9 mouse cellular contexts compared by ENCODE assay signal in genomic region chr3:9610426-9610825, GRCm38 (mm10). TPM values are rescaled to one million over a fixed set of nuclear protein-coding genes. Genes with fewer than 3 reads are reported as not detected.
A peak's percentile ranks its signal among the peaks of the same experiment; 100 is the strongest.
DNase-seq lines count a peak whose midpoint lies in the region; ATAC-seq and TF ChIP-seq lines count a peak whose summit lies in the region.
"Had no signal": no experiment of that assay in that cellular context is flagged by ENCODE, and none has a peak within 500 bp of the region (broad histone marks: within the 10 kb centered on the region; RNA-seq: fewer than 3 reads in every experiment).

No protein-coding gene starts in this region.

- TF ChIP-seq CTCF in heart, adult 2 months (IDR thresholded peaks at IDR 0.05): no peak
- TF ChIP-seq CTCF in E14TG2a.4 (conservative IDR thresholded peaks at IDR 0.05; ENCODE audit: low read length): no peak
- no peak for TF ChIP-seq CTCF in forebrain, postnatal 0 days (IDR thresholded peaks at IDR 0.05; ENCODE audit: low read depth)
- TF ChIP-seq CTCF in liver, postnatal 0 days (IDR thresholded peaks at IDR 0.05; ENCODE audit: low read depth): no peak

- intact Hi-C loops in heart, adult 2 months (cut with DNase I): loop anchor here (5.0 kb wide), 3 partner anchors 92 to 208 kb away; no protein-coding TSS in a partner anchor

- peak; percentile 3; the same call in 1 of the 2 replicates for ATAC-seq in forebrain, postnatal 0 days
- no peak for ATAC-seq in liver, postnatal 0 days

- no peak overlapping the region for H3K9ac ChIP-seq in heart, adult 2 months (ENCODE audit: low read depth, low read length)
- no peak overlapping the region for H3K9ac ChIP-seq in forebrain, postnatal 0 days
- H3K9ac ChIP-seq in liver, postnatal 0 days (replicated peaks): no peak overlapping the region

- no peaks in the 10 kb centered on the region for H3K36me3 ChIP-seq in heart, adult 2 months (ENCODE audit: control insufficient read depth, insufficient read depth, low read length)
- peaks cover 10% of the 10 kb centered on the region for H3K36me3 ChIP-seq in E14TG2a.4 (ENCODE audit: insufficient read depth, low read length)
- no peaks in the 10 kb centered on the region for H3K36me3 ChIP-seq in forebrain, postnatal 0 days (ENCODE audit: insufficient read depth)
- no peaks in the 10 kb centered on the region for H3K36me3 ChIP-seq in liver, postnatal 0 days (replicated peaks; ENCODE audit: insufficient read depth, low read length)

- 91% methylated on average over 2 of the region's 2 CpGs for WGBS in heart, adult 2 months
- 81% methylated on average over 2 of the region's 2 CpGs for WGBS in forebrain, postnatal 0 days
- 71% methylated on average over 2 of the region's 2 CpGs for WGBS in liver, postnatal 0 days (ENCODE audit: insufficient replicate concordance)

- peaks cover 3% of the 10 kb centered on the region; the same call in 1 of the 2 replicates for H3K4me1 ChIP-seq in heart, adult 2 months (ENCODE audit: control insufficient read depth, insufficient read depth, low read length)
- H3K4me1 ChIP-seq in E14TG2a.4 (replicated peaks; ENCODE audit: low read depth, low read length): peaks cover 84% of the 10 kb centered on the region
- H3K4me1 ChIP-seq in forebrain, postnatal 0 days (ENCODE audit: insufficient read depth): peaks cover 10% of the 10 kb centered on the region
- H3K4me1 ChIP-seq in liver, postnatal 0 days (ENCODE audit: insufficient read depth): peaks cover 5% of the 10 kb centered on the region; the same call in 1 of the 2 replicates

- H3K4me3 ChIP-seq in heart, adult 2 months: peak overlapping the region; percentile 22
- peak overlapping the region; percentile 88 for H3K4me3 ChIP-seq in E14TG2a.4 (replicated peaks; ENCODE audit: low read length)
- H3K4me3 ChIP-seq in forebrain, postnatal 0 days (ENCODE audit: low read depth, low read length): peak overlapping the region; percentile 90
- H3K4me3 ChIP-seq in liver, postnatal 0 days (ENCODE audit: low read depth, low read length): no peak overlapping the region

- peaks cover 3% of the 10 kb centered on the region; the same call in 1 of the 2 replicates for H3K79me2 ChIP-seq in heart, adult 2 months (replicated peaks; ENCODE audit: control insufficient read depth, insufficient read depth, low read length)

- H3K4me2 ChIP-seq in forebrain, postnatal 0 days (ENCODE audit: low read depth): peak overlapping the region; percentile 82
- H3K4me2 ChIP-seq in liver, postnatal 0 days (ENCODE audit: low read depth, low read length): peak overlapping the region; percentile 93

- no peaks in the 10 kb centered on the region for H3K9me3 ChIP-seq in E14TG2a.4 (ENCODE audit: low read length)
- no peaks in the 10 kb centered on the region for H3K9me3 ChIP-seq in forebrain, postnatal 0 days (ENCODE audit: low read length)
- no peaks in the 10 kb centered on the region for H3K9me3 ChIP-seq in liver, postnatal 0 days (ENCODE audit: low read length)

- peak overlapping the region; percentile 21; the same call in 1 of the 2 replicates for H3K27ac ChIP-seq in heart, adult 2 months
- no peak overlapping the region for H3K27ac ChIP-seq in forebrain, postnatal 0 days (ENCODE audit: low read depth, low read length)
- H3K27ac ChIP-seq in liver, postnatal 0 days (ENCODE audit: low read depth): no peak overlapping the region

- no peak for TF ChIP-seq POLR2A in heart, adult 2 months (IDR thresholded peaks at IDR 0.05; ENCODE audit: insufficient read depth, low read depth, low read length)

- TF ChIP-seq EP300 in heart, adult 2 months (IDR thresholded peaks at IDR 0.05; ENCODE audit: insufficient read depth, low read depth, low read length): no peak
- TF ChIP-seq EP300 in liver, postnatal 0 days (IDR thresholded peaks at IDR 0.05; ENCODE audit: low read depth): no peak

- no peak for DNase-seq in heart, adult 2 months
- DNase-seq in heart, adult 11 months: no peak
- DNase-seq in forebrain, postnatal 0 days: no peak
- DNase-seq in liver, postnatal 0 days: no peak
- DNase-seq in spleen, adult 12 weeks (ENCODE audit: low spot score): no peak
- DNase-seq in adipocyte (ENCODE audit: low spot score): no peak
- DNase-seq in right cerebral cortex, adult 18-20 months: no peak

- H3K27me3 ChIP-seq in heart, adult 2 months (ENCODE audit: control insufficient read depth, insufficient read depth, low read length): no peaks in the 10 kb centered on the region
- H3K27me3 ChIP-seq in E14TG2a.4 (ENCODE audit: insufficient read depth, low read length): no peaks in the 10 kb centered on the region
- H3K27me3 ChIP-seq in forebrain, postnatal 0 days (ENCODE audit: insufficient read depth, low read length): no peaks in the 10 kb centered on the region
- no peaks in the 10 kb centered on the region for H3K27me3 ChIP-seq in liver, postnatal 0 days (ENCODE audit: insufficient read depth, low read length)
- H3K27me3 ChIP-seq: CH12.LX had no signal

RNA-seq across cellular contexts. Expression of gene Zfp704, which starts 0.5 kb away (rescaled TPM):
- total RNA-seq in heart, adult 2 months (2021): 10 to 100 TPM; 13.4 to 14.2 TPM
- polyA plus RNA-seq in heart, adult 2 months (2012; rRNA removed): 3.3 and 6.2 TPM in 2 replicates
- total RNA-seq in forebrain, postnatal 0 days (2014; rRNA removed): 63.6 and 70.4 TPM in 2 replicates
- polyA plus RNA-seq in forebrain, postnatal 0 days (2015; fragmentation: Nextera tagmentation; extraction: Ambion mirVana): 6.5 and 13.0 TPM in 2 replicates
- 0.94 and 0.95 TPM in 2 replicates for polyA plus RNA-seq in liver, postnatal 0 days (2015; fragmentation: Nextera tagmentation; extraction: Ambion mirVana)
- total RNA-seq: CH12.LX had no signal
